Mouse (Mus musculus): Measurements from ENCODE around the gene Sergef. TPM values are rescaled to one million over a fixed set of nuclear protein-coding genes. Genes with fewer than 3 reads are reported as not detected.

Sergef gene
- polyA plus RNA-seq, 1 experiment from 2014 or later, result 10.7 TPM

GRCm38 (mm10) chr7:46643172-46643571 is 3.6 kb upstream of the Sergef start:
- WGBS, result 81% methylated on average over 1 of the region's 1 CpGs
- no peak overlapping the region for H3K4me3 ChIP-seq (ENCODE audit: control insufficient read depth in 1 of 2, insufficient read depth in 1 of 2, low read depth in 1 of 2, low read length in 2 of 2)

GRCm38 (mm10) chr7:46640062-46640461 is 455 bp upstream of the Sergef start:
- no peak overlapping the region for H3K27ac ChIP-seq (replicated peaks in 1 of 2; ENCODE audit: control insufficient read depth in 1 of 2, insufficient read depth in 1 of 2, low read depth in 2 of 2, low read length in 2 of 2)
- WGBS, result 16% methylated on average over 17 of the region's 17 CpGs

More at GRCm38 (mm10) chr7:46643172-46643571, 3.6 kb upstream of the Sergef start:
- no peak overlapping the region for H3K9ac ChIP-seq (ENCODE audit: low read length)
- H3K4me1 ChIP-seq (ENCODE audit: control insufficient read depth in 2 of 2, insufficient read depth in 2 of 2, low read length in 2 of 2), result peaks cover 2 to 13% of the 10 kb centered on the region in 2 experiments; a peak in 2 of 4 replicates
- H3K4me2 ChIP-seq (ENCODE audit: low read length), result no peak overlapping the region
- no peak for ATAC-seq (ENCODE audit: insufficient number of reproducible peaks, insufficient read depth, low FRiP score, low read depth)
- H3K27me3 ChIP-seq (ENCODE audit: control insufficient read depth, insufficient read depth, low read length), result peaks cover 6% of the 10 kb centered on the region; the same call in 1 of the 2 replicates
- H3K27ac ChIP-seq (replicated peaks in 1 of 2; ENCODE audit: control insufficient read depth in 1 of 2, insufficient read depth in 1 of 2, low read depth in 2 of 2, low read length in 2 of 2), result no peak overlapping the region
- H3K9me3 ChIP-seq (ENCODE audit: control insufficient read depth, low read length), result no peaks in the 10 kb centered on the region
- H3K36me3 ChIP-seq (ENCODE audit: control insufficient read depth, insufficient read depth, low read length), result no peaks in the 10 kb centered on the region

GRCm38 (mm10) chr7:46638889-46639691 is 517 bp downstream of the Sergef start:
- Histone ChIP-seq H3K36me3 (ENCODE audit: control insufficient read depth, insufficient read depth, low read length) (no peaks in the 10 kb centered on the region), H3K27ac (replicated peaks in 1 of 2; ENCODE audit: control insufficient read depth in 1 of 2, insufficient read depth in 1 of 2, low read depth in 2 of 2, low read length in 2 of 2) (peak overlapping the region in 1 of 2 experiments; percentile 58; a peak in 2 of 4 replicates), H3K27me3 (ENCODE audit: control insufficient read depth, insufficient read depth, low read length) (peaks cover 6% of the 10 kb centered on the region; the same call in 1 of the 2 replicates), H3K9ac (ENCODE audit: low read length) (peak overlapping the region; percentile 81), H3K9me3 (ENCODE audit: control insufficient read depth, low read length) (no peaks in the 10 kb centered on the region), H3K4me1 (ENCODE audit: control insufficient read depth in 2 of 2, insufficient read depth in 2 of 2, low read length in 2 of 2) (peaks cover 2 to 13% of the 10 kb centered on the region in 2 experiments; a peak in 2 of 4 replicates), H3K4me3 (ENCODE audit: control insufficient read depth in 1 of 2, insufficient read depth in 1 of 2, low read depth in 1 of 2, low read length in 2 of 2) (peak overlapping the region; percentile 67), H3K4me2 (ENCODE audit: low read length) (peak overlapping the region; percentile 88)
- 14% methylated on average over 29 of the region's 32 CpGs for WGBS
- ATAC-seq (ENCODE audit: insufficient number of reproducible peaks, insufficient read depth, low FRiP score, low read depth), result peak; percentile 43

More at GRCm38 (mm10) chr7:46640062-46640461, 455 bp upstream of the Sergef start:
- Histone ChIP-seq H3K4me1 (ENCODE audit: control insufficient read depth in 2 of 2, insufficient read depth in 2 of 2, low read length in 2 of 2) (peaks cover 2 to 13% of the 10 kb centered on the region in 2 experiments; a peak in 2 of 4 replicates), H3K9me3 (ENCODE audit: control insufficient read depth, low read length) (no peaks in the 10 kb centered on the region), H3K4me2 (ENCODE audit: low read length) (peak overlapping the region; percentile 88), H3K4me3 (ENCODE audit: control insufficient read depth in 1 of 2, insufficient read depth in 1 of 2, low read depth in 1 of 2, low read length in 2 of 2) (peak overlapping the region; percentile 67), H3K27me3 (ENCODE audit: control insufficient read depth, insufficient read depth, low read length) (peaks cover 6% of the 10 kb centered on the region; the same call in 1 of the 2 replicates), H3K36me3 (ENCODE audit: control insufficient read depth, insufficient read depth, low read length) (no peaks in the 10 kb centered on the region), H3K9ac (ENCODE audit: low read length) (peak overlapping the region; percentile 39; the same call in 1 of the 2 replicates)
- 0 out of 2 replicates have a peak, but pooled peaks have one; percentile 9 for ATAC-seq (ENCODE audit: insufficient number of reproducible peaks, insufficient read depth, low FRiP score, low read depth)

- H3K4me1 ChIP-seq (ENCODE audit: control insufficient read depth in 2 of 2, insufficient read depth in 2 of 2, low read length in 2 of 2), result peaks cover 5 to 7% of the 10 kb centered on the region in 2 experiments
- peak overlapping the region; percentile 39; the same call in 1 of the 2 replicates for H3K9ac ChIP-seq (ENCODE audit: low read length)
- H3K27ac ChIP-seq (replicated peaks in 1 of 2; ENCODE audit: control insufficient read depth in 1 of 2, insufficient read depth in 1 of 2, low read depth in 2 of 2, low read length in 2 of 2), result peak overlapping the region; percentile 10 to 36; a peak in 3 of 4 replicates
- ATAC-seq (ENCODE audit: insufficient number of reproducible peaks, insufficient read depth, low FRiP score, low read depth), result no peak
- 23% methylated on average over 8 of the region's 8 CpGs for WGBS
- H3K36me3 ChIP-seq (ENCODE audit: control insufficient read depth, insufficient read depth, low read length), result peaks cover 9% of the 10 kb centered on the region; the same call in 1 of the 2 replicates
- H3K4me3 ChIP-seq (ENCODE audit: control insufficient read depth in 1 of 2, insufficient read depth in 1 of 2, low read depth in 1 of 2, low read length in 2 of 2), result no peak overlapping the region
- H3K4me2 ChIP-seq (ENCODE audit: low read length), result peak overlapping the region; percentile 28; the same call in 1 of the 2 replicates
- no peaks in the 10 kb centered on the region for H3K27me3 ChIP-seq (ENCODE audit: control insufficient read depth, insufficient read depth, low read length)
- H3K9me3 ChIP-seq (ENCODE audit: control insufficient read depth, low read length), result no peaks in the 10 kb centered on the region
Observed at GRCm38 (mm10) chr7:46628375-46628975, 11.1 kb downstream of the Sergef start.

GRCm38 (mm10) chr7:46623979-46624378 is 15.6 kb downstream of the Sergef start:
- ATAC-seq (ENCODE audit: insufficient number of reproducible peaks, insufficient read depth, low FRiP score, low read depth), result no peak
- peaks cover 3 to 4% of the 10 kb centered on the region in 2 experiments for H3K4me1 ChIP-seq (ENCODE audit: control insufficient read depth in 2 of 2, insufficient read depth in 2 of 2, low read length in 2 of 2)
- WGBS, result 88% methylated on average over 2 of the region's 3 CpGs

GRCm38 (mm10) chr7:46618416-46619110 is 21.0 kb downstream of the Sergef start:
- H3K27me3 ChIP-seq (ENCODE audit: control insufficient read depth, insufficient read depth, low read length), result no peaks in the 10 kb centered on the region

More at GRCm38 (mm10) chr7:46623979-46624378, 15.6 kb downstream of the Sergef start:
- peaks cover 6% of the 10 kb centered on the region; the same call in 1 of the 2 replicates for H3K36me3 ChIP-seq (ENCODE audit: control insufficient read depth, insufficient read depth, low read length)
- H3K4me3 ChIP-seq (ENCODE audit: control insufficient read depth in 1 of 2, insufficient read depth in 1 of 2, low read depth in 1 of 2, low read length in 2 of 2), result no peak overlapping the region
- no peaks in the 10 kb centered on the region for H3K9me3 ChIP-seq (ENCODE audit: control insufficient read depth, low read length)
- H3K27me3 ChIP-seq (ENCODE audit: control insufficient read depth, insufficient read depth, low read length), result no peaks in the 10 kb centered on the region
- H3K9ac ChIP-seq (ENCODE audit: low read length), result no peak overlapping the region
- no peak overlapping the region for H3K27ac ChIP-seq (replicated peaks in 1 of 2; ENCODE audit: control insufficient read depth in 1 of 2, insufficient read depth in 1 of 2, low read depth in 2 of 2, low read length in 2 of 2)
- no peak overlapping the region for H3K4me2 ChIP-seq (ENCODE audit: low read length)

More at GRCm38 (mm10) chr7:46618416-46619110, 21.0 kb downstream of the Sergef start:
- Histone ChIP-seq H3K4me2 (ENCODE audit: low read length) (no peak overlapping the region), H3K27ac (replicated peaks in 1 of 2; ENCODE audit: control insufficient read depth in 1 of 2, insufficient read depth in 1 of 2, low read depth in 2 of 2, low read length in 2 of 2) (no peak overlapping the region), H3K4me3 (ENCODE audit: control insufficient read depth in 1 of 2, insufficient read depth in 1 of 2, low read depth in 1 of 2, low read length in 2 of 2) (no peak overlapping the region), H3K36me3 (ENCODE audit: control insufficient read depth, insufficient read depth, low read length) (peaks cover 6% of the 10 kb centered on the region; the same call in 1 of the 2 replicates), H3K4me1 (ENCODE audit: control insufficient read depth in 2 of 2, insufficient read depth in 2 of 2, low read length in 2 of 2) (peaks cover 13 to 21% of the 10 kb centered on the region in 2 experiments), H3K9ac (ENCODE audit: low read length) (0 out of 2 replicates have a peak overlapping the region, but pooled peaks have one; percentile 8), H3K9me3 (ENCODE audit: control insufficient read depth, low read length) (no peaks in the 10 kb centered on the region)
- ATAC-seq (ENCODE audit: insufficient number of reproducible peaks, insufficient read depth, low FRiP score, low read depth), result 0 out of 2 replicates have a peak, but pooled peaks have one; percentile 31
- WGBS, result 86% methylated on average over 23 of the region's 23 CpGs

All from heart, embryonic 14.5 days (tissue).